Mouse (Mus musculus): Measurements from ENCODE around the gene Gm47841. TPM values are rescaled to one million over a fixed set of nuclear protein-coding genes. Genes with fewer than 3 reads are reported as not detected.

Gm47841 gene
- polyA plus RNA-seq, 1 experiment: not detected

DNA sequence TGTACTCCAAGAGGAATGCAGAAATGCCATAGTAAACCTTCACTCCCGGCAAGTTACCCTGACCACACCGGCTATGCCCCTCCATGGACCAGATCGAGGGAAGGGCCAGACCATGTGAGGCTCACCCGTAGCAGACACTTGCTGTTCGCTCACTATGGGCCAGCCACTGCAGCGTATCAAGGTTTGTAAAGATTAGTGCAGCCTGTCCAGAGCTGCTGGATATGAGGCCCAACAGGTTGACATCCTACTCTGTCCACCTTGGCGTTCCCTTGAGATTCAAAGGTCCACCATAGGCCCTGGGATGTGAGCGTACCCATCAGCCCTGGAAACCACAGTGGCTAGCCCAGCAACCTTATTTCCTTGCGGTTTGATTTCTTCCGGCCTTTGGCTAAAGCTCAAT, 7.3 kb upstream of the Gm47841 start:
- Histone ChIP-seq H3K4me3 (ENCODE audit: insufficient read depth, poor library complexity, severe bottlenecking) (no peak overlapping the region), H3K79me3 (ENCODE audit: low read depth) (no peaks in the 10 kb centered on the region), H3K27me3 (ENCODE audit: control insufficient read depth, insufficient read depth, insufficient read length) (peaks cover 39% of the 10 kb centered on the region)

DNA sequence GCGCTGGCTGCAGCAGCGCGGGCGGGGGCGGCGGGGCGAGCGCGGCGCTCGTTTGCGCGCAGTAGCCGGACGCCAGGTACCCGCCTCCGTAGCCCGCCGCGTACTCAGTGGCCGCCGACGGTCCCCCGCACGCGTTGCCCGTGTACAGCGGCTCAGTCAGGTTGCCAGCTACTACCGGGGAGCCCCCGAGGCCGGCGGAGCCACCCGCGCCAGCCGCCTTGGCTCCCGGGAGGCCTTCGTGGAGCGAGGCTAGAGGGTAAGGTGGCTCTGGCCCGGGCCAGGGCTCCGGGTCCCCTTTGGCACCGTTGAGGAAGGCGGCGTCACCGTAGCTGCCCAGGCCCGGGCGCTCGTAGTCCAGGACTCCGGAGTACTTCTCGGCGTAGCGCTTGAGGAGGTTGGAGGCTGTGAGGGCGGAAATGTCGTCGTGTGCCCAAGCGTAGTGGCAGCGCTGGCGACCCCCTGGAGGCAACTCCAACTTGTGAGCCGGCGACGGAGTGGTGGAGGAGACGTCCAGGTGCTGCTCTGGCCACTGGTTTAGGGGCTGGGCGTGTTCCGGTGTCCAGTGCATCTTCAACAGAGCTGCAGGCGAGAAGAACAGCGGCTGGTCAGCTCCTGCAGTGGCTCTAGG, 6.7 kb upstream of the Gm47841 start:
- Histone ChIP-seq H3K4me3 (ENCODE audit: insufficient read depth, poor library complexity, severe bottlenecking) (no peak overlapping the region), H3K79me2 (ENCODE audit: control insufficient read depth, insufficient read depth) (no peaks in the 10 kb centered on the region), H3K79me3 (ENCODE audit: low read depth) (no peaks in the 10 kb centered on the region), H3K27me3 (ENCODE audit: control insufficient read depth, insufficient read depth, insufficient read length) (peaks cover 37% of the 10 kb centered on the region), H3K36me3 (ENCODE audit: control insufficient read depth, insufficient read depth) (no peaks in the 10 kb centered on the region), H3ac (ENCODE audit: control insufficient read depth, insufficient read length, low read depth) (no peak overlapping the region)
- TF ChIP-seq USF1 (IDR thresholded peaks at IDR 0.05; ENCODE audit: low read depth): no peak
- TF ChIP-seq CEBPB (IDR thresholded peaks at IDR 0.05; ENCODE audit: low read depth): no peak
- TF ChIP-seq MYOD1 (IDR thresholded peaks at IDR 0.05; ENCODE audit: control insufficient read depth, insufficient read length, low read depth): no peak
- no peak for TF ChIP-seq MAX (IDR thresholded peaks at IDR 0.05)
- no peak for TF ChIP-seq MYOG (IDR thresholded peaks at IDR 0.05; ENCODE audit: control insufficient read depth, extremely low read depth, insufficient read length)
- no peak for TF ChIP-seq CTCF (IDR thresholded peaks at IDR 0.05; ENCODE audit: control insufficient read depth, insufficient read depth, insufficient read length)

More for the DNA sequence above, 7.3 kb upstream of the Gm47841 start:
- TF ChIP-seq FOSL1 (IDR thresholded peaks at IDR 0.05; ENCODE audit: insufficient read depth, low read length, poor library complexity, severe bottlenecking) (no peak), USF1 (IDR thresholded peaks at IDR 0.05; ENCODE audit: low read depth) (no peak)
- no peaks in the 10 kb centered on the region for H3K79me2 ChIP-seq (ENCODE audit: control insufficient read depth, insufficient read depth)
- no peak overlapping the region for H3ac ChIP-seq (ENCODE audit: control insufficient read depth, insufficient read length, low read depth)
- H3K36me3 ChIP-seq (ENCODE audit: control insufficient read depth, insufficient read depth): no peaks in the 10 kb centered on the region

DNA sequence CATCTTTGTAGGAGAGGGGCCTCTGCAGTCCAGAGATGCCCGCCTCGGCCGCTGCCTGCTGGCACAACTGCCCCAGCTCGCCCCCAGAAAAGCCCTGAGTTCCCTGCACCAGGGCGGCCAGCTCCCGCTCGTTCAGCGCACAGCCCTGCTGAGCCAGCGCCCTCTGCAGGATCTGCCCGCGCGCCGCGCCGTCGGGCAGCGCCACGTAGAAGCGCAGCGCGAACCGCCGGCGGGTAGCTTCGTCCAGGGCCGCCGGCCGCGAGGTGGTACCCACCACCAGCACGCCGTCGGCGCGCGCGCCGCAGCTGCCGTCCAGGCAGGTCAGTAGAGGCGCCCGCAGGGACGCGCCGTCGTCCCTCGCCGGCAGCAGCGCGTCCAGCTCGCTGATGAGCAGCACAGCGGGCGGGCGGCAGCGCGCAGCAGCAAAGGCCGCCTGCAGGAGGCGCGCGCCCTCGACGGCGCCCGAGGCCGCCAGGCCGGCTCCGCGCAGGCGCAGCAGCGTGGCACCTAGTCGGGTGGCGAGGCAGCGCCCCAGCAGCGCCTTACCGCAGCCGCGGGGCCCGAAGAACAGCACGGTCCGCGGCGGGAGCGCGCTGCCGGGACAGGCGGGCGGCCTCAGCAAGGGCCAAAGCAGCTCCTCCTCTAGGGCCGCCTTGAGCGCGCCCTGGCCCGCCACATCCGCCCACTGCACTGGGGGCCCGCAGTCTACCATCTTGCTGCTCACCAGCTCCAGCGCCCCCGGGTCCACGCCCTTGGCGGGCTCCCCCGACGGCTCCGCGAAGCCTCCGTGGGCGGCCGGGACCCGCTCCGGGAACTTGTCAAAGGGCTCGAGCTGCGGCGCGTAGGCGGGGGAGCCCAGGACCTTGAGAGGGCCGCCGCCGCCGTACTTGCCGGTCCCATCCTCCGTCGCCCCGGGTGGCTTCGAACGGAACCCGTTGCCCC, 5.6 kb upstream of the Gm47841 start:
- H3K36me3 ChIP-seq (ENCODE audit: control insufficient read depth, insufficient read depth): no peaks in the 10 kb centered on the region
- no peak overlapping the region for H3ac ChIP-seq (ENCODE audit: control insufficient read depth, insufficient read length, low read depth)
- no peaks in the 10 kb centered on the region for H3K79me2 ChIP-seq (ENCODE audit: control insufficient read depth, insufficient read depth)
- peaks cover 39% of the 10 kb centered on the region for H3K27me3 ChIP-seq (ENCODE audit: control insufficient read depth, insufficient read depth, insufficient read length)
- TF ChIP-seq FOSL1 (IDR thresholded peaks at IDR 0.05; ENCODE audit: insufficient read depth, low read length, poor library complexity, severe bottlenecking) (no peak), MYOD1 (IDR thresholded peaks at IDR 0.05; ENCODE audit: control insufficient read depth, insufficient read length, low read depth) (no peak), CEBPB (IDR thresholded peaks at IDR 0.05; ENCODE audit: low read depth) (no peak), MAX (IDR thresholded peaks at IDR 0.05) (no peak), CTCF (IDR thresholded peaks at IDR 0.05; ENCODE audit: control insufficient read depth, insufficient read depth, insufficient read length) (no peak), USF1 (IDR thresholded peaks at IDR 0.05; ENCODE audit: low read depth) (no peak), MYOG (IDR thresholded peaks at IDR 0.05; ENCODE audit: control insufficient read depth, extremely low read depth, insufficient read length) (no peak)
- no peak overlapping the region for H3K4me3 ChIP-seq (ENCODE audit: insufficient read depth, poor library complexity, severe bottlenecking)
- H3K79me3 ChIP-seq (ENCODE audit: low read depth): no peaks in the 10 kb centered on the region

DNA sequence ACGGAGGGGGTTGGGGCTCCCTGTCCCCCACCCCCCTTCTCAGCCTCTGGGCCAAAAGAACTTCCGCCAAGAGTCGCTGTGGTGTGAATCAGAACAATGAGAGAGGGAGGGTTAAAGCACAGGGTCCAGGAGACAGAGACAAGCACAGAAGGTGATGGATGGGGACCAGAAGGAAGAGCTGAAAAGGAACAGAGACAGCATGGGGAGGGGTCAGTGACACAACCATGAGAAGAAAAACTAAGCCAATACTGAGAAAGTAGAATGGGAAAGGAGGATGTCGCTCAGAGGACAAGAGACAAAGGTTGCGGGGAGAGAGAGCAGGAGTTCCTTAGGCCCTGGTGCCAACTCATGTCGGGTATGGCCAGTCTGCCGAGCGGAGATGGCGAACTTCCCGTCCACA, 4.7 kb upstream of the Gm47841 start:
- H3K27me3 ChIP-seq (ENCODE audit: control insufficient read depth, insufficient read depth, insufficient read length): peaks cover 39% of the 10 kb centered on the region
- H3K79me2 ChIP-seq (ENCODE audit: control insufficient read depth, insufficient read depth): no peaks in the 10 kb centered on the region
- no peak for TF ChIP-seq FOSL1 (IDR thresholded peaks at IDR 0.05; ENCODE audit: insufficient read depth, low read length, poor library complexity, severe bottlenecking)
- no peak for TF ChIP-seq MAX (IDR thresholded peaks at IDR 0.05)
- no peak for TF ChIP-seq CTCF (IDR thresholded peaks at IDR 0.05; ENCODE audit: control insufficient read depth, insufficient read depth, insufficient read length)
- TF ChIP-seq USF1 (IDR thresholded peaks at IDR 0.05; ENCODE audit: low read depth): no peak
- no peak for TF ChIP-seq CEBPB (IDR thresholded peaks at IDR 0.05; ENCODE audit: low read depth)
- no peak for TF ChIP-seq MYOG (IDR thresholded peaks at IDR 0.05; ENCODE audit: control insufficient read depth, extremely low read depth, insufficient read length)
- H3K36me3 ChIP-seq (ENCODE audit: control insufficient read depth, insufficient read depth): no peaks in the 10 kb centered on the region
- no peaks in the 10 kb centered on the region for H3K79me3 ChIP-seq (ENCODE audit: low read depth)
- no peak overlapping the region for H3K4me3 ChIP-seq (ENCODE audit: insufficient read depth, poor library complexity, severe bottlenecking)
- H3ac ChIP-seq (ENCODE audit: control insufficient read depth, insufficient read length, low read depth): no peak overlapping the region

DNA sequence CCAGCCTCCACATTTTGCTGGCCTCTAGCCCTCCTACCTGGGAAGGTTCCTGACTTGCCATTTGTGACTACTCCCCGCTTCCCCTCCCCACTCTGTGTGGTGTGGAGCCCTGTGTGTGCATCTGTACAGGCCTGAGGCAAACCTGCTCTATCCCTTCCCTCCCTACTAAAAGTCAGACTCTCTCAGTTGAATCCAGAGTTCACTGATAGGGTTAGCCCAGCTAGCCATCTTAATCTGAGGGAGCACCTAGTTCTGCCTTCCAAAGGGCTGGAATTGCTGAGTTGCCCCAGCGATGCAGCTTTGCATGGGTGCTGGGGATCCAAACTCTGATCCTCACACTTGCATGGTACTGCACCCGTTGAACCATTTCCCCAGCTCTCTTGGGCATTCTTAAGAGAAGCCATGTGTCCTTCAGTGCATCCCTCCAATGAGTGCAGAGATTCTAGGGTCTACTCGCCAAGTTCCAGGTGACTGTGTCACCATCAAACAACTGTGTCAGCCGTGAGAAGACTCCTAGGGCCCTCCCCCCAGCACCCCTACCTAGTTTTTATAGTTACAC, 1.2 kb upstream of the Gm47841 start:
- no peaks in the 10 kb centered on the region for H3K79me2 ChIP-seq (ENCODE audit: control insufficient read depth, insufficient read depth)
- no peak overlapping the region for H3K4me3 ChIP-seq (ENCODE audit: insufficient read depth, poor library complexity, severe bottlenecking)
- H3K36me3 ChIP-seq (ENCODE audit: control insufficient read depth, insufficient read depth): no peaks in the 10 kb centered on the region
- no peak overlapping the region for H3ac ChIP-seq (ENCODE audit: control insufficient read depth, insufficient read length, low read depth)
- H3K27me3 ChIP-seq (ENCODE audit: control insufficient read depth, insufficient read depth, insufficient read length): peaks cover 70% of the 10 kb centered on the region
- H3K79me3 ChIP-seq (ENCODE audit: low read depth): no peaks in the 10 kb centered on the region
- TF ChIP-seq FOSL1 (IDR thresholded peaks at IDR 0.05; ENCODE audit: insufficient read depth, low read length, poor library complexity, severe bottlenecking) (no peak), MAX (IDR thresholded peaks at IDR 0.05) (no peak), USF1 (IDR thresholded peaks at IDR 0.05; ENCODE audit: low read depth) (no peak), CEBPB (IDR thresholded peaks at IDR 0.05; ENCODE audit: low read depth) (no peak), MYOG (IDR thresholded peaks at IDR 0.05; ENCODE audit: control insufficient read depth, extremely low read depth, insufficient read length) (no peak), MYOD1 (IDR thresholded peaks at IDR 0.05; ENCODE audit: control insufficient read depth, insufficient read length, low read depth) (no peak), CTCF (IDR thresholded peaks at IDR 0.05; ENCODE audit: control insufficient read depth, insufficient read depth, insufficient read length) (no peak)

All from C2C12 (cell line).